Mouse (Mus musculus): ENCODE results near the gene Sec22c. TPM values are rescaled to one million over a fixed set of nuclear protein-coding genes. Genes with fewer than 3 reads are reported as not detected.

The Sec22c gene
- 8.1 and 9.6 TPM in 2 replicates for polyA plus RNA-seq (2014; fragmentation: Nextera tagmentation; extraction: Ambion mirVana)

DNA sequence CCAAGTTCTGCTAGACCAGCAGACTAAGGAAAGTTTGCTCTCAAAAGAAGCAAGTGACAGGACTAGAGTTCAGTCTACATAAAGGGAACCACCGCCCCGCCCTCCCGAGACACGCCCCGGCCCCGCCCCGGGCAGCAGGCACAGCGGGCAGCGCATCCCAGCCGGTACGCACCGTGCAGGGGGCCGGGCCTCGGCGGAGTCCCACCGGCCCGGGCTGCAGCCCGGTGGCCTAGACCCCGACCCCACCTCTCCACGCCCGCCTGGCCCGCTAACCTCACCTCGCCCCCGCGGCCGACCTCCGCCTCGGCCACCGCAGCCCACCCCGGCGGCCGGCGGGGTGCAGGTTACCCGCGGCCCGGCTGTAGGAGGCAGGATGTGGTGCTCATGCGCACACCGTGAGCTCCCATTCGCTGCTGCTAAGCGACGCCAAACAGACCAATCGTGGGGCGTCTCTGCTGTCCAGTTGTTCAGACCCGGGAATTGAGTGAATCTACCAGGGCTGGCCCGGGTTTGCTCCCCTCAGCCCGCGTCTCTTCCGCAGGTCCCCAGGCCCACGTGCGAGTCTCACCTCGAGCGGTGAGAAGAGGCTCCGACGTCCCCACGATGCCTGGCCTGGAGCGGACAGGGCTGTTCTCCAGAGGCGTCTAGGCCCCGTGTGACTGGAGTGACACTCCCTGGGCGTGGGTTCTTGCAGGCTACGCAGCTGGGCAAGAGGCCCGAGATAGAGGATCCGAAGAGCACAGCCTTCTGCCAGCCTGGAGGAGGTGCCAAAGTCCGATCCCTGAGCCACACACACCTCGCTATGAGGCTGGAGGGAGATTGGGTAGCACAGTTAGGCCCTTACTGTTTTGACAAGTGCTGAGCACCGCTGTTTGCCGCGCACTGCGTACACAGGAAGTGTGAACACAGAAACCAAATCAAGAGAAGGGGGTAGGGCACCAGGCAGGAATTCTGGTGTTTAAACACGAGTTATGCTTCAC lies at the start of gene Sec22c:
Sec22c (minus strand) TSS at position 845 of the 980 bp plus-strand sequence.
- Histone ChIP-seq H3K36me3 (ENCODE audit: insufficient read depth) (0 out of 2 replicates have a peak, but pooled peaks cover 1% of the 10 kb centered on the region), H3K9ac (peak within 1 kb of the TSS; percentile 72), H3K27me3 (ENCODE audit: insufficient read depth, low read length) (no peaks in the 10 kb centered on the region), H3K4me1 (ENCODE audit: insufficient read depth) (peaks cover 10% of the 10 kb centered on the region), H3K4me2 (peak within 1 kb of the TSS; percentile 92), H3K27ac (ENCODE audit: low read depth) (peak within 1 kb of the TSS; percentile 80), H3K4me3 (ENCODE audit: low read depth, low read length) (peak within 1 kb of the TSS; percentile 83), H3K9me3 (ENCODE audit: low read depth, low read length) (no peaks in the 10 kb centered on the region)
- no peak for TF ChIP-seq CTCF (IDR thresholded peaks at IDR 0.05; ENCODE audit: low read depth)
- DNase-seq (peak; percentile 95), ATAC-seq (ENCODE audit: insufficient read depth) (peak; percentile 98)
- under 1% methylated on average over 68 of the region's 69 CpGs for WGBS

DNA sequence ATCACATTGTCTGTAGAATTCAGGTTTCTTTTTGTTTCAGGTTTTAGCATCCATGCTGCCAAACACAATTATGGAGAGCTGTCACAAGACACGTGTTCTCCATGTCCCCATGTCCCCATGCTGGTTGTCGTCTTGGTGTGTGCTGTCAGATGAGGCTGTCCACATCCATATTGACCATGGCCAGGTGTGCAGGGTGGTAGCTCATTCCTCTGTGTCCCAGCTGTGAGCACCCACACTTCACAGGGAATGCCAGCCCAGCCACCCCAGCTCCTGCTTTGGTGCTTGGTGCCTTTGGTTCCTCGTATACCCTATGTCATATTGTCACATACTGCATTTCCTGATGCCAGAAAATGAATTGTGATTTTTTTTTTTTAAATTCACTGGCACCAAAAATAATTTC lies 49.3 kb upstream of the Sec22c start:
- no peaks in the 10 kb centered on the region for H3K27me3 ChIP-seq (ENCODE audit: insufficient read depth, low read length)
- H3K4me2 ChIP-seq = no peak overlapping the region
- no peak overlapping the region for H3K27ac ChIP-seq (ENCODE audit: low read depth)
- no peak for TF ChIP-seq CTCF (IDR thresholded peaks at IDR 0.05; ENCODE audit: low read depth)
- H3K9me3 ChIP-seq (ENCODE audit: low read depth, low read length) = no peaks in the 10 kb centered on the region
- ATAC-seq (ENCODE audit: insufficient read depth) = no peak
- WGBS = 86% methylated on average over 3 of the region's 3 CpGs
- H3K36me3 ChIP-seq (ENCODE audit: insufficient read depth) = peaks cover 72% of the 10 kb centered on the region
- 0 out of 2 replicates have a peak, but pooled peaks cover 5% of the 10 kb centered on the region for H3K4me1 ChIP-seq (ENCODE audit: insufficient read depth)
- no peak overlapping the region for H3K4me3 ChIP-seq (ENCODE audit: low read depth, low read length)
- H3K9ac ChIP-seq = no peak overlapping the region
- no peak for DNase-seq

DNA sequence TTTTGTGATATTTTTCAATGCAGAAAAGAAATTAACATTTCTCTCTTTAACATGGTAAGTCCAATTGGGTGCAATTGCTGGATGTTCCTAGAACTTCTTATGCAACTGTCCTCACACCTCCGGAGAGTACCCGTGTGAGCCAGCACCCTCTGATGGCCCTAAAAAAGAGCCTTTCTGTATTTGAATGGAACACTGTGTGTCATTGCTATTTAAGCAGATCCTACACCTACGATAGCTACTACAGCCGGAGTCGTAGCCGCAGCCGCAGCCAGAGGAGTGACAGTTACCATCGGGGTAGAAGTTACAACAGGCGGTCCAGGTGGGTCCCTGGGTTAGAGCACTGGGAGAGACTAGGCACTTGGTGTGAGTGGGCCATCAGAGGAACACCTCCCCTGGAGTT lies 47.5 kb upstream of the Sec22c start:
- ATAC-seq (ENCODE audit: insufficient read depth) = no peak
- Histone ChIP-seq H3K9ac (no peak overlapping the region), H3K9me3 (ENCODE audit: low read depth, low read length) (no peaks in the 10 kb centered on the region), H3K27ac (ENCODE audit: low read depth) (no peak overlapping the region), H3K27me3 (ENCODE audit: insufficient read depth, low read length) (no peaks in the 10 kb centered on the region), H3K4me2 (no peak overlapping the region), H3K4me1 (ENCODE audit: insufficient read depth) (no peaks in the 10 kb centered on the region), H3K4me3 (ENCODE audit: low read depth, low read length) (no peak overlapping the region), H3K36me3 (ENCODE audit: insufficient read depth) (peaks cover 91% of the 10 kb centered on the region)
- no peak for DNase-seq
- 95% methylated on average over 9 of the region's 9 CpGs for WGBS
- TF ChIP-seq CTCF (IDR thresholded peaks at IDR 0.05; ENCODE audit: low read depth) = no peak

DNA sequence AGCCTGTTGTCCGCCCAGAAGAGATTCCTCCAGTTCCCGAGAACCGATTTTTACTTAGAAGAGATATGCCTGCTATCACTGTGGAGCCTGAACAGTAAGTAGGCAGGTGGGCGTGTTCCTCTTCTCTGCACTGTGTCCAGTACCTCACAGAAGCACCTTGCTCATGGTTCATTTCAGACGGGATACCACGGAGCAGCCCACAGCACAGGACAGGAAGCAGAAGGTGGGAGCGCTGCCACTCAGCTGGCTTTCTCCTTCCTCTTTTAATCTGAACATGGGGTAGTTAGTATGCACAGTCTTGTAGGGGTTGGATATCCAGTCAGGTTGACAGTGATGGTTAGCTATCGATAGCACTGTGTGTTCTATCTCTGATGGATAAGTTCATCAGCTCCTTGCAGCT lies 38.8 kb upstream of the Sec22c start:
- no peak overlapping the region for H3K27ac ChIP-seq (ENCODE audit: low read depth)
- H3K9ac ChIP-seq = no peak overlapping the region
- H3K4me3 ChIP-seq (ENCODE audit: low read depth, low read length) = no peak overlapping the region
- DNase-seq (no peak), ATAC-seq (ENCODE audit: insufficient read depth) (no peak)
- H3K36me3 ChIP-seq (ENCODE audit: insufficient read depth) = peaks cover 90% of the 10 kb centered on the region
- H3K4me1 ChIP-seq (ENCODE audit: insufficient read depth) = no peaks in the 10 kb centered on the region
- TF ChIP-seq CTCF (IDR thresholded peaks at IDR 0.05; ENCODE audit: low read depth) = no peak
- WGBS = 86% methylated on average over 8 of the region's 8 CpGs
- no peak overlapping the region for H3K4me2 ChIP-seq
- H3K27me3 ChIP-seq (ENCODE audit: insufficient read depth, low read length) = no peaks in the 10 kb centered on the region
- H3K9me3 ChIP-seq (ENCODE audit: low read depth, low read length) = no peaks in the 10 kb centered on the region

DNA sequence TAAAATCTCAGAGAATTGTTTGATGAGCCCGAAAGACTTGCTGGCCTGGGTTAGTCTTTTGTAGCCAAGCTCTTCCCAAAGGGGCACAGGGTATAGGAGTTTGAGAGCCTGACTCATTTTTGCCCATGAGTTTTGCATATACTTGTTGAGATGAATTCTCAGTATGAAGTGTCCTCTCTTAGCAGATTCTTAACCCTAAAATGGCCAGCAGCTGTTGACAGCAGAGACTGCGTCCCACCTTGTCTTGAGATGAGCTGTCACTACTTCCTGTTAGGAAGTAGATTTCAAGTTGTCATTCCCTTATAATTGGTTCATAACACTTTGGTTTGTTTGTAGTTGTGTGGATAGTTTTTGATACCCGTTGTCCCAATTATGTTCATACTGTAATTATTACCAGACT lies 35.9 kb upstream of the Sec22c start:
- Histone ChIP-seq H3K4me3 (ENCODE audit: low read depth, low read length) (no peak overlapping the region), H3K4me2 (no peak overlapping the region), H3K4me1 (ENCODE audit: insufficient read depth) (no peaks in the 10 kb centered on the region), H3K36me3 (ENCODE audit: insufficient read depth) (peaks cover 76% of the 10 kb centered on the region), H3K27me3 (ENCODE audit: insufficient read depth, low read length) (no peaks in the 10 kb centered on the region), H3K27ac (ENCODE audit: low read depth) (no peak overlapping the region), H3K9ac (no peak overlapping the region), H3K9me3 (ENCODE audit: low read depth, low read length) (no peaks in the 10 kb centered on the region)
- TF ChIP-seq CTCF (IDR thresholded peaks at IDR 0.05; ENCODE audit: low read depth) = no peak
- DNase-seq (no peak), ATAC-seq (ENCODE audit: insufficient read depth) (no peak)
- WGBS = 90% methylated on average over 3 of the region's 3 CpGs

DNA sequence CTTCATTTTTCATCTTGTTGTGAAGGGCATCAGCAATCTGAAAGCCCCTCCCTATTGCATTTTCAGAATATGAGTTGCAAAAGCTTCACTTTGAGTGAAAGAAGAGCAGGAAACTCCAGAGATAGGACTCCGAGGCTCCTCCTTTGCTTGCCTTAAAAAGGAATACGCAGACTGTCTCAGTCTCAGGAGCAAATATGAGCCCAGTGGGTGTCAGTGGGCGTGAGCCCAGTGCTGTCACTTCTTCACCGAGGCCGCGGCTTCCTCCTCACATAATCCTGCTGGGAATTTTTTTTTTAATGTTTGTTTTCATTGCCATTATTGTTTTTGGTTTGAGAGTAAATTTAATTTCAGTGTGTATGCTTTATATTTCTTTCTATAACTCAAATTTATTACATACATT lies 35.2 kb upstream of the Sec22c start:
- Histone ChIP-seq H3K9ac (no peak overlapping the region), H3K4me3 (ENCODE audit: low read depth, low read length) (no peak overlapping the region), H3K27me3 (ENCODE audit: insufficient read depth, low read length) (no peaks in the 10 kb centered on the region), H3K9me3 (ENCODE audit: low read depth, low read length) (no peaks in the 10 kb centered on the region), H3K4me1 (ENCODE audit: insufficient read depth) (no peaks in the 10 kb centered on the region), H3K36me3 (ENCODE audit: insufficient read depth) (peaks cover 76% of the 10 kb centered on the region), H3K27ac (ENCODE audit: low read depth) (no peak overlapping the region), H3K4me2 (no peak overlapping the region)
- no peak for TF ChIP-seq CTCF (IDR thresholded peaks at IDR 0.05; ENCODE audit: low read depth)
- DNase-seq = no peak
- WGBS = 82% methylated on average over 6 of the region's 6 CpGs
- no peak for ATAC-seq (ENCODE audit: insufficient read depth)

All from lung, embryonic 14.5 days (tissue).